Comparison of ENCODE assay signal across 8 mouse cellular contexts in the genomic region with DNA sequence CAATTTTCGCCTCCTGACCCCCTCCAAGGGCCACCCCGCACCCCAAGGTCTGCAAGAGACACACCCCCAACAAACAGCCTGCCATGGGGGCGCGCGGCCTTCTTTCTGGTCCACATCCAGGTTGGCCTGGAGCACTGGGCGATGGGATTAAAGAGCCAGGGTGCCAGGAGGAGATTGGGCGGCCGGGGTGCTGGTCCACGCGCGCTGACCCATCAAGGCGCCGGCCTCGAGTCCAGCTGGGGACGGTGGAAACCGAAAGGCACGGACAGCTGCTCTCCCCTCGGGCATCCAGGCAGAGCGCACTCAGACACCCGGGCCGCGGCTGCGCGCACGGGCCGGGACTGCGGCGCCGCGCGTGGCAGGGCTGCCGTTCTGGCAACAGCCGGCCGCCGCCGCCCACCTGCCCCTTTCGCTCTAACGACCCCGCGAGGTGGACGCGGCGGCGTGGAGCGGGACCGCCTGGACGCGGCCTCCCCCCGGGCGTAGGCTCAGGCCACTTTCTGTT. TPM values are rescaled to one million over a fixed set of nuclear protein-coding genes. Genes with fewer than 3 reads are reported as not detected.
DNase-seq lines count a peak whose midpoint lies in the region; ATAC-seq and TF ChIP-seq lines count a peak whose summit lies in the region.

No protein-coding gene starts in this region.

- H3K9ac ChIP-seq in forebrain, embryonic 16.5 days (replicated peaks; ENCODE audit: low read depth, low read length): peak overlapping the region; percentile 90
- peak overlapping the region; percentile 95 for H3K9ac ChIP-seq in kidney, embryonic 15.5 days
- H3K9ac ChIP-seq in midbrain, embryonic 11.5 days (ENCODE audit: low read length): peak overlapping the region; percentile 98

- no peaks in the 10 kb centered on the region for H3K36me3 ChIP-seq in kidney, adult 2 months (ENCODE audit: control insufficient read depth, insufficient read depth, low read length)
- no peaks in the 10 kb centered on the region for H3K36me3 ChIP-seq in forebrain, embryonic 16.5 days (ENCODE audit: control insufficient read depth, insufficient read depth)
- 0 out of 2 replicates have a peak, but pooled peaks cover 3% of the 10 kb centered on the region for H3K36me3 ChIP-seq in kidney, embryonic 15.5 days
- H3K36me3 ChIP-seq in midbrain, embryonic 11.5 days (ENCODE audit: control insufficient read depth, insufficient read depth, low read length): peaks cover 2% of the 10 kb centered on the region; the same call in 1 of the 2 replicates

- no peak for ATAC-seq in forebrain, embryonic 16.5 days
- no peak for ATAC-seq in kidney, embryonic 15.5 days (replicated peaks; ENCODE audit: low FRiP score)
- no peak for ATAC-seq in midbrain, embryonic 11.5 days (ENCODE audit: low FRiP score)

- WGBS in kidney, adult 2 months: 2% methylated on average over 50 of the region's 50 CpGs
- under 1% methylated on average over 49 of the region's 50 CpGs for WGBS in forebrain, embryonic 16.5 days
- under 1% methylated on average over 46 of the region's 50 CpGs for WGBS in kidney, embryonic 15.5 days
- under 1% methylated on average over 50 of the region's 50 CpGs for WGBS in midbrain, embryonic 11.5 days

- peak overlapping the region; percentile 91 for H3K4me2 ChIP-seq in forebrain, embryonic 16.5 days (ENCODE audit: low read length)
- peak overlapping the region; percentile 78 for H3K4me2 ChIP-seq in kidney, embryonic 15.5 days
- H3K4me2 ChIP-seq in midbrain, embryonic 11.5 days: peak overlapping the region; percentile 96

- H3K4me1 ChIP-seq in kidney, adult 2 months (ENCODE audit: control insufficient read depth, insufficient read depth, low read length): no peaks in the 10 kb centered on the region
- peaks cover 44% of the 10 kb centered on the region for H3K4me1 ChIP-seq in forebrain, embryonic 16.5 days (replicated peaks; ENCODE audit: control insufficient read depth, insufficient read depth, low read length)
- peaks cover 50% of the 10 kb centered on the region for H3K4me1 ChIP-seq in kidney, embryonic 15.5 days
- H3K4me1 ChIP-seq in midbrain, embryonic 11.5 days (ENCODE audit: control insufficient read depth, insufficient read depth, low read length): peaks cover 27% of the 10 kb centered on the region

- peaks cover 34% of the 10 kb centered on the region for H3K27me3 ChIP-seq in kidney, adult 2 months (replicated peaks; ENCODE audit: control insufficient read depth, insufficient read depth, low read length)
- no peaks in the 10 kb centered on the region for H3K27me3 ChIP-seq in forebrain, embryonic 16.5 days (replicated peaks; ENCODE audit: control insufficient read depth, insufficient read depth, low read length)
- H3K27me3 ChIP-seq in kidney, embryonic 15.5 days: no peaks in the 10 kb centered on the region
- no peaks in the 10 kb centered on the region for H3K27me3 ChIP-seq in midbrain, embryonic 11.5 days (ENCODE audit: control insufficient read depth, insufficient read depth, low read length)

- DNase-seq in kidney, adult 2 months: no peak
- no peak for DNase-seq in kidney, adult 9 months
- DNase-seq in T-cell, adult 2 months (ENCODE audit: low spot score): peak; percentile 17
- DNase-seq in midbrain, embryonic 11.5 days (ENCODE audit: low spot score, missing footprints): peak; percentile 94
- DNase-seq in testis, postnatal 14 days (ENCODE audit: low spot score): peak; percentile 60
- no peak for DNase-seq in right cerebral cortex, adult 2 months (ENCODE audit: low spot score in 2 of 2)

- H3K9me3 ChIP-seq in forebrain, embryonic 16.5 days (ENCODE audit: control insufficient read depth, low read length): no peaks in the 10 kb centered on the region
- H3K9me3 ChIP-seq in kidney, embryonic 15.5 days (replicated peaks): no peaks in the 10 kb centered on the region
- no peaks in the 10 kb centered on the region for H3K9me3 ChIP-seq in midbrain, embryonic 11.5 days (ENCODE audit: control insufficient read depth, low read length)

- no peak for TF ChIP-seq CTCF in kidney, adult 2 months (conservative IDR thresholded peaks at IDR 0.05; ENCODE audit: insufficient read depth, insufficient read length, low read depth, low read length)

- H3K27ac ChIP-seq in kidney, adult 2 months (ENCODE audit: insufficient read depth, low read depth, low read length): no peak overlapping the region
- peak overlapping the region; percentile 97 for H3K27ac ChIP-seq in forebrain, embryonic 16.5 days (ENCODE audit: low read length)
- peak overlapping the region; percentile 99 for H3K27ac ChIP-seq in kidney, embryonic 15.5 days
- H3K27ac ChIP-seq in midbrain, embryonic 11.5 days (ENCODE audit: low read depth, low read length): peak overlapping the region; percentile 99

- TF ChIP-seq POLR2A in kidney, adult 2 months (IDR thresholded peaks at IDR 0.05; ENCODE audit: low read depth, low read length): no peak

- H3K4me3 ChIP-seq in kidney, adult 2 months (ENCODE audit: insufficient read depth, low read depth, low read length): peak overlapping the region; percentile 41
- H3K4me3 ChIP-seq in forebrain, embryonic 16.5 days (replicated peaks; ENCODE audit: low read length): peak overlapping the region; percentile 78
- peak overlapping the region; percentile 92 for H3K4me3 ChIP-seq in kidney, embryonic 15.5 days (replicated peaks)
- H3K4me3 ChIP-seq in midbrain, embryonic 11.5 days (ENCODE audit: low read depth, low read length): peak overlapping the region; percentile 100

RNA-seq across cellular contexts. Expression of gene Igf2bp3, which starts 1.1 kb away (rescaled TPM):
- 0.03 and 0.04 TPM in 2 replicates for polyA plus RNA-seq in kidney, adult 2 months (2012; rRNA removed)
- polyA plus RNA-seq in forebrain, embryonic 16.5 days (2015; fragmentation: Nextera tagmentation; extraction: Ambion mirVana): 34.1 and 39.0 TPM in 2 replicates
- 46.2 and 49.7 TPM in 2 replicates for polyA plus RNA-seq in kidney, embryonic 15.5 days (2015; fragmentation: Nextera tagmentation; extraction: Ambion mirVana)
- polyA plus RNA-seq in midbrain, embryonic 11.5 days (2014; fragmentation: Nextera tagmentation; extraction: Ambion mirVana): 145 and 155 TPM in 2 replicates

RNA-seq across cellular contexts. Expression of gene Tra2a, which starts 50.2 kb away (rescaled TPM):
- 18.4 and 22.7 TPM in 2 replicates for polyA plus RNA-seq in kidney, adult 2 months (2012; rRNA removed)
- 154 and 163 TPM in 2 replicates for polyA plus RNA-seq in forebrain, embryonic 16.5 days (2015; fragmentation: Nextera tagmentation; extraction: Ambion mirVana)
- polyA plus RNA-seq in kidney, embryonic 15.5 days (2015; fragmentation: Nextera tagmentation; extraction: Ambion mirVana): 122 and 130 TPM in 2 replicates
- polyA plus RNA-seq in midbrain, embryonic 11.5 days (2014; fragmentation: Nextera tagmentation; extraction: Ambion mirVana): 57.6 and 61.2 TPM in 2 replicates

Comparison
In these comparisons a context has a peak if more than half of its experiments do, and no peak if none do; other contexts are left out.
1. RNA of gene Igf2bp3, which starts 1.1 kb away (polyA plus RNA-seq): 145 to 155 TPM in midbrain, embryonic 11.5 days, 46.2 to 49.7 TPM in kidney, embryonic 15.5 days and 34.1 to 39.0 TPM in forebrain, embryonic 16.5 days; 0.03 to 0.04 TPM in kidney, adult 2 months; every median in the first group is over 10 times any median in the second.
2. DNase-seq: peak in T-cell, adult 2 months (single experiment), midbrain, embryonic 11.5 days (single experiment) and testis, postnatal 14 days (single experiment); none in kidney, adult 2 months (single experiment), kidney, adult 9 months (single experiment) and right cerebral cortex, adult 2 months (0 of 2).
3. H3K4me3 ChIP-seq: peak in every context shown above with its lines; median percentile 100 in midbrain, embryonic 11.5 days; 92 in kidney, embryonic 15.5 days; 78 in forebrain, embryonic 16.5 days; 41 in kidney, adult 2 months.
4. Peak in every context shown above with its lines, with median percentiles within 50 percentile points of each other: H3K4me2 ChIP-seq and H3K9ac ChIP-seq.